Mouse (Mus musculus) liver, adult 2 months (tissue): ENCODE measurements around the gene Trim27.

Experiments used
- CTCF ChIP-seq: fragments of 200-500 bp; IDR thresholded peaks from 2 replicates; pipeline ENCODE4 v1.5.1; 2011; ENCODE audit warnings: low read depth, low read length, control low read depth
- POLR2A ChIP-seq: fragments of 200-500 bp; IDR thresholded peaks from 2 replicates; pipeline ENCODE4 v1.6.1; 2011; ENCODE audit warnings: low read length, control low read depth; ENCODE audit not compliant: insufficient read depth; ENCODE audit errors: extremely low read depth

DNA sequence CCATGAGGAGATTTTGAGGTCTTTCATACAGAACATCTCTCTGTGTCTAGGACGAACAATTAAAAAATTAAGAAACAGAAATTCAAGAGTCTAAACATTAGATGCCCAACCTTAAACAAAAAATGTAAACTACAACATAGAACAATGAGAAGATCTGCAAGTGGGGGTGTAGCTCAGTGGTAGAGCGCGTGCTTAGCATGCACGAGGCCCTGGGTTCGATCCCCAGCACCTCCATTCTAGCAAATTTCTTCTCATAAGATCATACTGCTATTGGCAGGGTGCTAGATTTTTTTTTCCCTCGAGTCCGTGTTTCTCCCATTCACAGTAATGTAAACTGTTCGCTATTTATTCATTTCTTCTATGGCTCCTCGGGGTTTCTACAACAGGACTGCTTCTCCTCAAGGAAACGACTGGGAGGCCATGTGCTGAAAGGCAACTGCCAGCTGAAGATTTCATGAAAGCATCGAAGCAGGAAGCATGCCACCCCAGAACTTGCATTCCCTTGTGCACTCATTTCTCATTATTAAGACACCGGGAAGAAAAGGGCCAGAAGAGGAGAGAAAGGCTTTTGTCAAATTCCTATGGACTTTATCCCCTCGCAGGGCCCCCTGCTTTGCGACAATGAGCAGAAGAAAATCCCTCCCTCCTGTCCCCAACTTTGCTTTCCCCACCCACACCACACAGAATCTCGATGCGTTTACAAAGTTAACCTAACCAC, 63.3 kb downstream of the Trim27 start:
- TF ChIP-seq CTCF (no peak), POLR2A (no peak)
